Mouse (Mus musculus): ENCODE results near the gene Rabif.
A peak's percentile ranks its signal among the peaks of the same experiment; 100 is the strongest.
"Not testable (repeated sequence)": the region's sequence is repeated elsewhere in the genome, so short reads cannot be mapped to it uniquely, and the experiment has no call there.

Gene Rabif

GRCm38 (mm10) chr1:134513312-134513860 lies 18.9 kb downstream of the Rabif start:
- no peak for DNase-seq

GRCm38 (mm10) chr1:134513876-134514590 lies 19.6 kb downstream of the Rabif start:
- DNase-seq, result no peak

GRCm38 (mm10) chr1:134515891-134516290 lies 21.4 kb downstream of the Rabif start:
- DNase-seq, result no peak

- no peak for DNase-seq
These were observed 22.2 kb downstream of the Rabif start for GRCm38 (mm10) chr1:134516491-134517198.

- not testable (repeated sequence) for DNase-seq
These were observed 23.4 kb downstream of the Rabif start for GRCm38 (mm10) chr1:134517841-134518240.

GRCm38 (mm10) chr1:134518677-134519076 lies 24.2 kb downstream of the Rabif start:
- DNase-seq, result peak; percentile 91

GRCm38 (mm10) chr1:134519201-134519600 lies 24.8 kb downstream of the Rabif start:
- not testable (repeated sequence) for DNase-seq

- no peak for DNase-seq
These were observed 25.7 kb downstream of the Rabif start for GRCm38 (mm10) chr1:134520001-134520721.

GRCm38 (mm10) chr1:134521163-134521562 lies 26.7 kb downstream of the Rabif start:
- no peak for DNase-seq

GRCm38 (mm10) chr1:134522325-134522724 lies 27.9 kb downstream of the Rabif start:
- DNase-seq, result no peak

- peak; percentile 38 for DNase-seq
These were observed 30.0 kb downstream of the Rabif start for GRCm38 (mm10) chr1:134524424-134524823.

- DNase-seq, result no peak
These were observed 30.6 kb downstream of the Rabif start for GRCm38 (mm10) chr1:134525015-134525414.

GRCm38 (mm10) chr1:134526752-134527151 lies 32.3 kb downstream of the Rabif start:
- DNase-seq, result no peak

- DNase-seq, result no peak
These were observed 36.2 kb downstream of the Rabif start for GRCm38 (mm10) chr1:134530618-134531017.

- not testable (repeated sequence) for DNase-seq
These were observed 39.3 kb downstream of the Rabif start for GRCm38 (mm10) chr1:134533710-134534109.

- no peak for DNase-seq
These were observed 40.6 kb downstream of the Rabif start for GRCm38 (mm10) chr1:134535054-134535453.

GRCm38 (mm10) chr1:134535513-134535912 lies 41.1 kb downstream of the Rabif start:
- no peak for DNase-seq

- DNase-seq, result no peak
These were observed 46.2 kb downstream of the Rabif start for GRCm38 (mm10) chr1:134540610-134541009.

GRCm38 (mm10) chr1:134548231-134548630 lies 53.8 kb downstream of the Rabif start:
- DNase-seq, result no peak

GRCm38 (mm10) chr1:134549632-134550132 lies 55.2 kb downstream of the Rabif start, which contains the start of gene Mgat4e:
Gene Mgat4e (minus strand): TSS chr1:134549682.
- peak; percentile 14 for DNase-seq

GRCm38 (mm10) chr1:134551869-134552268 lies 57.4 kb downstream of the Rabif start:
- no peak for DNase-seq

GRCm38 (mm10) chr1:134552396-134552795 lies 57.9 kb downstream of the Rabif start:
- DNase-seq, result no peak

Measured in thymus, postnatal 14 days (tissue).